Mouse (Mus musculus) forebrain, embryonic 14.5 days (tissue): Measurements from ENCODE around the gene Lypla2. TPM values are rescaled to one million over a fixed set of nuclear protein-coding genes. Genes with fewer than 3 reads are reported as not detected.

Experiments
- ATAC-seq: fragments of 200-750 bp; cut with Nextera tagmentation; 2 replicates; pipeline ENCODE4 v1.8.0; 2017; ENCODE audit warnings: mild to moderate bottlenecking, moderate library complexity
- DNase-seq: peaks from one replicate; pipeline ENCODE4 v3.0.0-alpha.2; 2015; ENCODE audit warnings: low spot score
- H3K27ac ChIP-seq: fragments of 300-500 bp; sonication (generic); 2 replicates; pipeline ENCODE4 v1.5.1; 2014; ENCODE audit warnings: low read depth, mild to moderate bottlenecking, control low read depth, low read length, moderate library complexity
- H3K27me3 ChIP-seq: fragments of 300-500 bp; sonication (generic); replicated peaks from 2 replicates; pipeline ENCODE4 v1.6.1; 2014; ENCODE audit warnings: low read length, control low read depth, mixed read lengths; ENCODE audit not compliant: control insufficient read depth, insufficient read depth
- H3K36me3 ChIP-seq: fragments of 300-500 bp; sonication (generic); 2 replicates; pipeline ENCODE4 v1.6.1; 2014; ENCODE audit warnings: low read length, control low read depth; ENCODE audit not compliant: control insufficient read depth, insufficient read depth
- H3K4me1 ChIP-seq: fragments of 300-500 bp; sonication (generic); 2 replicates; pipeline ENCODE4 v1.6.1; 2014; ENCODE audit warnings: antibody characterized with exemption, low read length, control low read depth; ENCODE audit not compliant: control insufficient read depth, insufficient read depth
- H3K4me2 ChIP-seq: fragments of 300-500 bp; sonication (generic); 2 replicates; pipeline ENCODE4 v1.6.1; 2014; ENCODE audit warnings: mild to moderate bottlenecking, control low read depth, low read length
- H3K4me3 ChIP-seq: fragments of 300-500 bp; sonication (generic); 2 replicates; pipeline ENCODE4 v1.5.1; 2014; ENCODE audit warnings: low read depth, low read length, control low read depth
- H3K9ac ChIP-seq: fragments of 300-500 bp; sonication (generic); 2 replicates; pipeline ENCODE4 v1.6.1; 2014; ENCODE audit warnings: mild to moderate bottlenecking, low read length, control low read depth, moderate library complexity
- H3K9me3 ChIP-seq: fragments of 300-500 bp; sonication (generic); replicated peaks from 2 replicates; pipeline ENCODE4 v1.6.1; 2016; ENCODE audit warnings: low read length, control low read depth, mixed read lengths; ENCODE audit not compliant: control insufficient read depth
- WGBS: fragments of 180-500 bp; shearing (Covaris S2); extraction: QIAGEN DNeasy Blood & Tissue Kit; methylation state at CpG from one replicate; pipeline ENCODE4 v1.1.7; 2014; 5-methylcytosine and 5-hydroxymethylcytosine counted together
- polyA plus RNA-seq: library from polyadenylated mRNA; unstranded; fragments of >200 nt; fragmentation: Nextera tagmentation; extraction: Ambion mirVana; gene quantifications from 2 replicates; pipeline ENCODE4 v1.2.1, GENCODE M21; 2014

Lypla2 gene
- polyA plus RNA-seq, 1 experiment from 2014 or later: 163 TPM

DNA sequence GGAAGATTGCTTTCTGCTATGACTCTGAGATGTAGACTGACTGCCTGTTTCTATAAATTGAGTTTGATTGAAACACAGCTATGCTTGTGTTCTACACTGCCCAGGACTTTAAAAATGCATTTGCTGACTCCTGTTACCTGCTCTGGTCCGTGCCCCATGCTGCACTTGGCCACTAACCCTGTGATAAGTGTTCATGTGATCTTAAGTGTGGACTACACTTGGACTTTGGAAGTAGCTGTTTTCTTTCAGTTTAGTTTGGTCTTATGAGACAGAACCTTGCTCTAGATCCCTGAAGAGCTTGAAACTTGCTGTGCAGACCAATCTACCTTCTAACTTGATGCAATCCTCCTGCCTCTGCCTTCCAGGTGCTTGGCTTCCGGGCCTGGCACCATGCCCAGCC lies 48.0 kb downstream of the Lypla2 start:
- 94% methylated on average over 2 of the region's 2 CpGs for WGBS
- ATAC-seq (no peak), DNase-seq (no peak)
- Histone ChIP-seq H3K27ac (no peak overlapping the region), H3K4me1 (peaks cover 6% of the 10 kb centered on the region), H3K4me3 (no peak overlapping the region), H3K27me3 (no peaks in the 10 kb centered on the region), H3K4me2 (no peak overlapping the region), H3K36me3 (peaks cover 11% of the 10 kb centered on the region; the same call in 1 of the 2 replicates), H3K9me3 (no peaks in the 10 kb centered on the region), H3K9ac (no peak overlapping the region)

DNA sequence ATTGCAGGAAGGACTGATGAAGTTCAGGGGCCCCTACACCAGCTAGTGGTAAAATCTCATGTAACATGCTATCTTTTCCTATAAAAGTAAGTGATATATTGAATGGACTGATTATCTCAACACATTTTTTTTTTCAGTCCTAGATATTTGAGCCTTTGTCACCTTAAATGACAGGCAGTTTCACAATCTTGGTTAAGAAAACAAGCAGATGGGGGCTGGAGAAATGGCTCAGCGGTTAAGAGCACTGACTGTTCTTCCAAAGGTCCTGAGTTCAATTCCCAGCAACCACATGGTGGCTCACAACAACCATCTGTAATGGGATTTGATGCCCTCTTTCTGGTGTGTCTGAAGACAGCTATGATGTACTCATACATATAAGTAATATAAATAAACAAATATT lies 50.2 kb downstream of the Lypla2 start:
- Histone ChIP-seq H3K36me3 (peaks cover 11% of the 10 kb centered on the region; the same call in 1 of the 2 replicates), H3K9me3 (no peaks in the 10 kb centered on the region), H3K9ac (peak overlapping the region; percentile 79; the same call in 1 of the 2 replicates), H3K4me3 (no peak overlapping the region), H3K27me3 (no peaks in the 10 kb centered on the region), H3K4me1 (peaks cover 6% of the 10 kb centered on the region), H3K27ac (no peak overlapping the region), H3K4me2 (peak overlapping the region; percentile 92)
- 81% methylated on average over 1 of the region's 1 CpGs for WGBS
- DNase-seq (no peak), ATAC-seq (no peak)

DNA sequence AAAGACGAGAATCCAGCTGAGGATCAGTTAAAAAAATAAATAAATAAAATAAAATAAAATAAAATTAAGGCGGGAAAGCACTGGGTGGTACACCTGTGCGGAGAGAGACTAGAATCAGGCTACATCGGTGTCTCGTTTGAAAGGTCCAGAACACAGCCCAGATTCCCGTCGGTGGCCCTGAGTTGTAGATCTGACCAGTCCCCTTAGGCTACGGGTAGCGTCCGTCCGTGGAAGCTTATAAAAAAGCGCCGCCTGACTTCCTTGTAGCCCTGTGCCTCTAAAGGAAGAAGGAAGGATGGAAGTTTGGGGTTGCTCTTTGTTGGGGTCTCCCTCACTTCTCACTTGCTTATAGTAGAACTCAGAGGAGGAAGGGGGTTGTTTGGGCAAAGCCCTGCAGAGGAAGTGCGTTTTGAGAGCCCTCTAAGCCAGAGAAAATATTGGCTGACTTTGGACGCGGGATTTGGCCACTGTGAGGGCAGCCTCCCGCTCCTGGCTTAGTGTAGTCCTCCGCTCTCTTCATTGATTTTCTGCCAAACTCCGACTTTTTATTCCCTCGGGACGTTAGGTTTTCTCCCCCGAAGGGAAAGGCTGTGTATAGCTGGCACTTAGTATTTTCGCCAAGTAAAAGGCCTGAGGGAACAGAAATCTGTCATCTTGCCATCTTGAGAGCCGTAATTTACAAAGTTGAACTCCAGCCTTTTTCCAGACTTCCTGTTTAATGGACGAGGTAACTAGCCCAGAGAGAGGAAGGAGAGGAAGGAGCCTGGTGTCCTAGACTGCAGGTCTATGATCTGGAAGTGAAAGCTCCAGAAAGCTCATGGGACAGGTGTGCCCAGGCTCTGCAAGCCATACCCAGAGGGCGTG lies 50.9 kb downstream of the Lypla2 start:
- ATAC-seq: no peak

DNA sequence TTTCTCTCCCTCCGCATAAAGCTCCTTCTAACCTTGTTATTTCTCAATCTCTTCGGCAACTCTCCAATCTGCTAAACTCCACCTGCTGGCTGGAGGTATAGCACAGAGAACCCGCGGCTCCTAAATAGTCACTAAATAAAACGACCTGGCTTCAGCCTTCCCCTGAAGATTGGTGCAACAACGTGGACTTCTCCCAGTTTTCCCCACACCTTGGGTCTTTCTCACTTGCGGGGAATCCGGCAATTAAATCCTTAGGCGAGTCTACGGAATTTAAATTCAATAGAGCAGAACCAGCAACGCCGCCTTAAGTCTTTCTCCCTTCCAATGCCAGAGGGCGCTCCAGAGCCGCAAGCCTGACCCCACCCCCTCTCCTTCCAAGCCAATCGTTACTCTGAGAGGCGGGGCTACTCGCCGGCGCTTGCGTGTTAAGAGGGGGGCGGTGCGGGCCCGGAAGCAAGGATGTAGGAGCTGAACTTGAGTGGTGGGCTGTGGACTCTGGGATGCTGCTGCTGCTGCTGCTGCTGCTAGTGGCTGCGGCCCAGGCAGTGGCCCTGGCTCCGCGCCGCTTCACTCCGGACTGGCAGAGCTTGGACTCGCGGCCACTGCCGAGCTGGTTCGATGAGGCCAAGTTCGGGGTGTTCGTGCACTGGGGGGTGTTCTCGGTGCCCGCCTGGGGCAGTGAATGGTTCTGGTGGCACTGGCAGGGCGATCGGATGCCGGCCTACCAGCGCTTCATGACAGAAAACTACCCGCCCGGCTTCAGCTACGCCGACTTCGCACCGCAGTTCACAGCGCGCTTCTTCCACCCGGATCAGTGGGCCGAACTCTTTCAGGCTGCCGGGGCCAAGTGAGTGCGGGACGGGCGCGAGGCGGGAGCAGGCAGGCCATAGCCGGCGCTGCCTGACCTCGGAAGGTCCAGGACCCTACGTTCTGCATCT lies 51.9 kb downstream of the Lypla2 start, which contains the start of gene Fuca1:
Fuca1 (plus strand) TSS at position 432 of the 938 bp plus-strand sequence.
- H3K4me1 ChIP-seq: peaks cover 6% of the 10 kb centered on the region
- peak within 1 kb of the TSS; percentile 92 for H3K4me2 ChIP-seq
- H3K9me3 ChIP-seq: no peaks in the 10 kb centered on the region
- peak within 1 kb of the TSS; percentile 80 for H3K27ac ChIP-seq
- WGBS: 2% methylated on average over 60 of the region's 60 CpGs
- ATAC-seq (peak; percentile 99), DNase-seq (peak; percentile 99)
- peak within 1 kb of the TSS; percentile 73 for H3K4me3 ChIP-seq
- H3K36me3 ChIP-seq: peaks cover 8% of the 10 kb centered on the region; the same call in 1 of the 2 replicates
- H3K9ac ChIP-seq: peak within 1 kb of the TSS; percentile 79
- H3K27me3 ChIP-seq: no peaks in the 10 kb centered on the region

More for the DNA sequence above, 50.9 kb downstream of the Lypla2 start:
- H3K4me3 ChIP-seq: peak overlapping the region; percentile 73
- WGBS: 6% methylated on average over 26 of the region's 26 CpGs
- DNase-seq: peak; percentile 24
- H3K27ac ChIP-seq: peak overlapping the region; percentile 80; the same call in 1 of the 2 replicates
- H3K4me1 ChIP-seq: peaks cover 6% of the 10 kb centered on the region
- peak overlapping the region; percentile 92 for H3K4me2 ChIP-seq
- no peaks in the 10 kb centered on the region for H3K27me3 ChIP-seq
- H3K9me3 ChIP-seq: no peaks in the 10 kb centered on the region
- H3K36me3 ChIP-seq: peaks cover 9% of the 10 kb centered on the region; the same call in 1 of the 2 replicates
- peak overlapping the region; percentile 79 for H3K9ac ChIP-seq

DNA sequence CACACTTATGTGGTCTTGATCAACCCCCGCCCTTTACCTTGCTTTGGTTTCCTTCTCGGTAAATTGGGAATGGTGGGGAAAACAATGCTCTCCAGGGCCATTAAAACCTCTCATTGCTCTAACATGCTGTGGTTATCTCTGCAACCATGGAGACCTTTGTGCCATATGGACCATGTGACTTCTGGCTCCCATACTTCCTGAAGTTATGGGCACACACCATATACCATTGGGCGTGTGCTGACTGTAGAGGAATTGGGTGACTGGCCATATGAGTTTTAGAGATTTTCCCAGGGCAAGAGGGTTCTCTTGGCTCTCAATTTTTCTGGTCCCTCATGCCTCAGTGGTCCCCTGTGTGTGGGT lies 53.2 kb downstream of the Lypla2 start:
- Histone ChIP-seq H3K4me1 (peaks cover 6% of the 10 kb centered on the region), H3K9ac (no peak overlapping the region), H3K27ac (no peak overlapping the region), H3K36me3 (peaks cover 8% of the 10 kb centered on the region; the same call in 1 of the 2 replicates), H3K27me3 (no peaks in the 10 kb centered on the region), H3K4me2 (no peak overlapping the region), H3K4me3 (no peak overlapping the region), H3K9me3 (no peaks in the 10 kb centered on the region)
- no peak for DNase-seq
- no peak for ATAC-seq
- WGBS: 97% methylated on average over 3 of the region's 3 CpGs

DNA sequence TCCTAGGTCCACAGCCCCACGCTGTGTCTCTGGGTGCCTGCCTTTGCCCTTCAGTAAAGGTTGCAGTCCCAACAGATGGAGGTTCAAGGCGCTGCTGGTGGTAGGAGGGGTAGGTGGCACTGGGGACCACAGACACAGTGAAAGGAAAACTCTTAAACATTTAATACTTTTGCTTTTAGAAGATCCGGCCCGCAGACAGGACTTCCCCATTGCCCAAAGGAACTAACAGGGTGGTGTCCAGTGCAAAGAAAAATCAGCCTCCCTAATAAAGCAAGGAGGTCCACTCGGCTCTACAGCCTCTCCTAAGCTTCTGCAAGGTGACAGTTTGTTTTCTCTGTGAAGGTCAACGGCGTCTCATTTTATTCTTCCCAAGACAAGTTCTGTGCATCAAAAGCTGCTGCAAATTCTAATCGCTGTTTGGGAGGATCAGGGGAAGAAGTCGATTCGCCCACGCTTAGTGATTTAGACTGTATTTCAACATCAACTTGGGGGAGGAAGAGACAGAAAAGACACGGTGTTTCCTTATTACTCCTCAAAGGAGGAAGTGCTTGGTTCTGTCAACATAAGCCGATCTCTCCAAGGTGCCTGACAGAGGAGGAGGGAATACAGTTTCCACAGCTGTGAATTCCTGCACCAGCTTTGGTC lies 53.7 kb downstream of the Lypla2 start:
- Histone ChIP-seq H3K9ac (no peak overlapping the region), H3K4me3 (no peak overlapping the region), H3K9me3 (no peaks in the 10 kb centered on the region), H3K4me1 (peaks cover 6% of the 10 kb centered on the region), H3K4me2 (no peak overlapping the region), H3K27me3 (no peaks in the 10 kb centered on the region), H3K36me3 (peaks cover 8% of the 10 kb centered on the region; the same call in 1 of the 2 replicates), H3K27ac (no peak overlapping the region)
- DNase-seq (no peak), ATAC-seq (no peak)
- WGBS: 93% methylated on average over 13 of the region's 13 CpGs

Other genes with a start within 250 kb of the Lypla2 start
- not detected in 2 replicates for gene Il22ra1, start 244.5 kb downstream of the Lypla2 start, polyA plus RNA-seq
- 0.17 and 0.22 TPM in 2 replicates for gene Myom3, start 212.9 kb downstream of the Lypla2 start, polyA plus RNA-seq
- 259 and 304 TPM in 2 replicates for gene Srsf10, start 116.9 kb downstream of the Lypla2 start, polyA plus RNA-seq
- gene Pnrc2, start 98.8 kb downstream of the Lypla2 start, polyA plus RNA-seq: 162 and 165 TPM in 2 replicates
- gene Cnr2, start 77.2 kb downstream of the Lypla2 start, polyA plus RNA-seq: 0.05 and 0.10 TPM in 2 replicates
- gene Fuca1, start 51.9 kb downstream of the Lypla2 start, polyA plus RNA-seq: 53.1 and 60.7 TPM in 2 replicates
- 70.4 and 71.0 TPM in 2 replicates for gene Hmgcl, start 26.2 kb downstream of the Lypla2 start, polyA plus RNA-seq
- 32.9 and 35.7 TPM in 2 replicates for gene Gale, start 8.9 kb downstream of the Lypla2 start, polyA plus RNA-seq
- gene Pithd1, start 14.6 kb upstream of the Lypla2 start, polyA plus RNA-seq: 56.1 and 58.0 TPM in 2 replicates
- 33.7 and 38.1 TPM in 2 replicates for gene Eloa, start 49.1 kb upstream of the Lypla2 start, polyA plus RNA-seq
- 331 and 459 TPM in 2 replicates for gene Rpl11, start 80.8 kb upstream of the Lypla2 start, polyA plus RNA-seq
- gene Id3, start 170.9 kb upstream of the Lypla2 start, polyA plus RNA-seq: 117 and 118 TPM in 2 replicates
- gene E2f2, start 199.8 kb upstream of the Lypla2 start, polyA plus RNA-seq: 4.5 and 5.5 TPM in 2 replicates
- gene Asap3, start 233.7 kb upstream of the Lypla2 start, polyA plus RNA-seq: 1.6 and 2.4 TPM in 2 replicates